Mouse (Mus musculus) forebrain, embryonic 15.5 days (tissue): Measurements from ENCODE around the gene Orm3. TPM values are rescaled to one million over a fixed set of nuclear protein-coding genes. Genes with fewer than 3 reads are reported as not detected.

ENCODE experiments used
- ATAC-seq: fragments of 200-750 bp; cut with Nextera tagmentation; replicated peaks from 2 replicates; pipeline ENCODE4 v1.8.0; 2017; ENCODE audit warnings: mild to moderate bottlenecking, moderate TSS enrichment, moderate library complexity
- H3K27ac ChIP-seq: fragments of 300-500 bp; sonication (generic); replicated peaks from 2 replicates; pipeline ENCODE4 v1.5.1; 2015; ENCODE audit warnings: mild to moderate bottlenecking, inconsistent platforms
- H3K27me3 ChIP-seq: fragments of 300-500 bp; sonication (generic); 2 replicates; pipeline ENCODE4 v1.6.1; 2015; ENCODE audit warnings: inconsistent platforms
- H3K36me3 ChIP-seq: fragments of 300-500 bp; sonication (generic); 2 replicates; pipeline ENCODE4 v1.6.1; 2015; ENCODE audit warnings: mild to moderate bottlenecking, inconsistent platforms
- H3K4me1 ChIP-seq: fragments of 300-500 bp; sonication (generic); 2 replicates; pipeline ENCODE4 v1.6.1; 2015; ENCODE audit warnings: inconsistent platforms
- H3K4me2 ChIP-seq: fragments of 300-500 bp; sonication (generic); replicated peaks from 2 replicates; pipeline ENCODE4 v1.6.1; 2015; ENCODE audit warnings: mild to moderate bottlenecking, inconsistent platforms
- H3K4me3 ChIP-seq: fragments of 300-500 bp; sonication (generic); 2 replicates; pipeline ENCODE4 v1.5.1; 2015; ENCODE audit warnings: mild to moderate bottlenecking, inconsistent platforms
- H3K9ac ChIP-seq: fragments of 300-500 bp; sonication (generic); replicated peaks from 2 replicates; pipeline ENCODE4 v1.6.1; 2015; ENCODE audit warnings: mild to moderate bottlenecking, inconsistent platforms
- H3K9me3 ChIP-seq: fragments of 300-500 bp; sonication (generic); 2 replicates; pipeline ENCODE4 v1.6.1; 2016; ENCODE audit warnings: inconsistent platforms
- WGBS: fragments of 180-500 bp; shearing (Covaris S2); methylation state at CpG from one replicate; pipeline ENCODE4 v1.1.7; 2015; ENCODE audit warnings: mixed read lengths; 5-methylcytosine and 5-hydroxymethylcytosine counted together
- polyA plus RNA-seq: library from polyadenylated mRNA; unstranded; fragments of >200 nt; fragmentation: Nextera tagmentation; extraction: Ambion mirVana; gene quantifications from 2 replicates; pipeline ENCODE4 v1.2.1, GENCODE M21; 2015

Gene Orm3
- polyA plus RNA-seq, 1 experiment from 2014 or later: not detected

GRCm38 (mm10) chr4:63397981-63398537 lies 42.1 kb downstream of the Orm3 start:
- peaks cover 18% of the 10 kb centered on the region for H3K36me3 ChIP-seq
- H3K27me3 ChIP-seq: no peaks in the 10 kb centered on the region
- no peaks in the 10 kb centered on the region for H3K9me3 ChIP-seq
- ATAC-seq: no peak
- H3K4me1 ChIP-seq: peaks cover 41% of the 10 kb centered on the region
- H3K4me3 ChIP-seq: no peak overlapping the region
- 89% methylated on average over 10 of the region's 10 CpGs for WGBS
- no peak overlapping the region for H3K27ac ChIP-seq
- H3K4me2 ChIP-seq: no peak overlapping the region
- H3K9ac ChIP-seq: no peak overlapping the region

DNA sequence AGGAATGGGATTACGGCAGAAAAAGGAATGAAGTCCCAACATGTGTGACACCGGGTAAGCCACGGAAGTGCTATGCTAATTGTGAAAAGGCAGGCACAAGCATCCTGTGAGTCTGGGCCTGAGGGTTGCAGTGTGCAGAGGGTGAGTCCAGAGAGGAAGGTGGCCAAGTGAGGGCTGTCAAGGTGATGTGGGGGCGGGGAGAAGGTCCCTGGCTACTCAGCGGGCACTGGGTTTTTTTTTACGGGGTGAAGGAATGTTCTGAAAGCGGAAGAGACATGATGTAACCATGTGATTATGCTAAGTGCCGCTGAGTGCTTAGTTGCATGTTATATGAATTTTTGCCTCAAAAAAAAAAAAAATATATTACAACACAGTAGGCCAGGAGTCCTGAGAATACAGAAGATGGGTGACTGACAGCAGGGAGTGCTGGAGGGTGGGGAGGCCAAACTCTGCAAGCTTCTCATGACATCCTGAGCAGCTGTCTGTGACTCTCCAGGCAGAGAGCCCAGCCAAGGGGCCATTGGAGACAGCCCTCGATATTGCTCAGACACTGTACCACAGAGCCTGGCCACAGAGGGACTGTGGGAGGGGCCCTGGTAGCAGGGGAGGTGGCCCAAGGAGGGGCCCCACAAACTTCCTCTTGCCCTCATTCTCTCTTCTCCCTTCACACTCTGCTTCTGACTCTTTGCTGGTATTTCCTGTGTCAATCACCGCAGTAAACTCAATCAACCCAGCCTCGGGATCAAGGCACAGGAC lies 43.1 kb downstream of the Orm3 start:
- Histone ChIP-seq H3K9me3 (no peaks in the 10 kb centered on the region), H3K27ac (peak overlapping the region; percentile 20; the same call in 1 of the 2 replicates), H3K4me2 (no peak overlapping the region), H3K4me3 (no peak overlapping the region), H3K36me3 (peaks cover 18% of the 10 kb centered on the region), H3K4me1 (peaks cover 51% of the 10 kb centered on the region), H3K9ac (no peak overlapping the region), H3K27me3 (no peaks in the 10 kb centered on the region)
- no peak for ATAC-seq
- 66% methylated on average over 11 of the region's 11 CpGs for WGBS

DNA sequence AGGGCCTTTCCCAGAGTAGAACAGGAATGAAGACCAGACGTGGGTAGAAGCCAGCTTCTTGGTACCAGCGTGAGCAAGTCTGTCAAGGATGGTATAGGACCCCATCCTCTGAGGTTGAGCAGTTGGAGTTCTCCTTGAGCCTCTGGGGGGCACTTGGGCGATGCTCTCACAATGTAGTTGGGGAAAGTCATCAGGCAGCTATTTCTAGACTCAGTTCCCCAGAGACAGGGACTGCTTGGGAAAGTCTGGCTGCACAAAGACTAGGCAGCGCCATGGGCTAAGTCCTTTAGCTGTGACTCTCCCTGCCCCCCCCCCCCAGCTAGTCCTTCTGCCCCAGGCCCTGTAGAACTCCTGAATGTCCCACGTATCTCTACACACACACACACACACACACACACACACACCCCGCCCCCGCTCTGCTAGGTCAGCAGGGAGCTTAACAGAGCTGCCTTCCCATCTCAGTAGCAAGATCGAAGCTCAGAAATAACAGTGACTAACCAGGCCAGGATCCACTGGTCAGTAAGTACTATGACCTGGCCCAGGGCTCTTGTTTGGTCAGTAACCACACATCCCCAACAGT lies 43.8 kb downstream of the Orm3 start:
- 70% methylated on average over 8 of the region's 8 CpGs for WGBS
- Histone ChIP-seq H3K9ac (no peak overlapping the region), H3K4me2 (no peak overlapping the region), H3K36me3 (peaks cover 14% of the 10 kb centered on the region), H3K27me3 (no peaks in the 10 kb centered on the region), H3K9me3 (no peaks in the 10 kb centered on the region), H3K4me3 (no peak overlapping the region), H3K27ac (peak overlapping the region; percentile 20), H3K4me1 (peaks cover 58% of the 10 kb centered on the region)
- ATAC-seq: no peak

- ATAC-seq: no peak
- no peaks in the 10 kb centered on the region for H3K9me3 ChIP-seq
- H3K4me3 ChIP-seq: no peak overlapping the region
- H3K9ac ChIP-seq: no peak overlapping the region
- H3K27me3 ChIP-seq: no peaks in the 10 kb centered on the region
- no peak overlapping the region for H3K4me2 ChIP-seq
- WGBS: 90% methylated on average over 18 of the region's 18 CpGs
- 0 out of 2 replicates have a peak, but pooled peaks cover 5% of the 10 kb centered on the region for H3K36me3 ChIP-seq
- no peak overlapping the region for H3K27ac ChIP-seq
- H3K4me1 ChIP-seq: peaks cover 67% of the 10 kb centered on the region
These were observed 44.8 kb downstream of the Orm3 start for GRCm38 (mm10) chr4:63400541-63401306.

DNA sequence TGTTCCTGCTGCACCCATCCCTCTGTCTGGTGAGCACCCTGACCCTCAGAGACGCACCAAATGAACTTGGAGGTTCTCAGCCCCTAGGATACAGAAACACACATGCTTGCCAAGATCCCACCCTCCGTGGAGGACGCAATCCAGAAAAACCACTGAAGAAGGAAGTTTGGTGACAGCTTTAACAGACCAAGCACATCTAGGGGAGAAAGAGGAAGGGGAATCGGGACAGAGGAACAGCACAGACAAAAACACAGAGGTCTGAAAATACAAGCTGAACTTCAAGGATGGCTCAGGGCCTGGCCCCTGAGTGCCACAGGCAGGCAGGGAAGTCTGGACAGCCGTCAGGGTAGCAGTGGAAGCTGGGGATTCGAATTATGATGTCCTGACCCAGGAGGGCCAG lies 45.7 kb downstream of the Orm3 start:
- H3K27me3 ChIP-seq: no peaks in the 10 kb centered on the region
- WGBS: 73% methylated on average over 6 of the region's 6 CpGs
- no peak overlapping the region for H3K9ac ChIP-seq
- H3K27ac ChIP-seq: no peak overlapping the region
- no peaks in the 10 kb centered on the region for H3K9me3 ChIP-seq
- ATAC-seq: no peak
- no peak overlapping the region for H3K4me2 ChIP-seq
- 0 out of 2 replicates have a peak, but pooled peaks cover 2% of the 10 kb centered on the region for H3K36me3 ChIP-seq
- H3K4me1 ChIP-seq: peaks cover 76% of the 10 kb centered on the region
- no peak overlapping the region for H3K4me3 ChIP-seq

GRCm38 (mm10) chr4:63402056-63402455 lies 46.1 kb downstream of the Orm3 start:
- Histone ChIP-seq H3K9me3 (no peaks in the 10 kb centered on the region), H3K4me2 (peak overlapping the region; percentile 36; the same call in 1 of the 2 replicates), H3K9ac (no peak overlapping the region), H3K4me1 (peaks cover 79% of the 10 kb centered on the region), H3K4me3 (no peak overlapping the region), H3K27ac (peak overlapping the region; percentile 84), H3K36me3 (no peaks in the 10 kb centered on the region), H3K27me3 (no peaks in the 10 kb centered on the region)
- WGBS: 79% methylated on average over 10 of the region's 10 CpGs
- ATAC-seq: no peak

GRCm38 (mm10) chr4:63402558-63402957 lies 46.6 kb downstream of the Orm3 start:
- peak; percentile 4; the same call in 1 of the 2 replicates for ATAC-seq
- peak overlapping the region; percentile 20 for H3K9ac ChIP-seq

GRCm38 (mm10) chr4:63403040-63403959 lies 47.3 kb downstream of the Orm3 start, which contains the start of gene Akna:
Gene Akna, minus strand, starts transcription at chr4:63403354.
- Histone ChIP-seq H3K27me3 (no peaks in the 10 kb centered on the region), H3K4me1 (peaks cover 91% of the 10 kb centered on the region), H3K36me3 (no peaks in the 10 kb centered on the region), H3K4me3 (peak within 1 kb of the TSS; percentile 19), H3K9me3 (no peaks in the 10 kb centered on the region), H3K9ac (peak within 1 kb of the TSS; percentile 20), H3K4me2 (peak within 1 kb of the TSS; percentile 36), H3K27ac (peak within 1 kb of the TSS; percentile 84)
- WGBS: 5% methylated on average over 17 of the region's 17 CpGs
- peak; percentile 83 for ATAC-seq

More at GRCm38 (mm10) chr4:63402558-63402957, 46.6 kb downstream of the Orm3 start:
- peak overlapping the region; percentile 19 for H3K4me3 ChIP-seq
- WGBS: 59% methylated on average over 6 of the region's 6 CpGs
- no peaks in the 10 kb centered on the region for H3K9me3 ChIP-seq
- peaks cover 84% of the 10 kb centered on the region for H3K4me1 ChIP-seq
- H3K27me3 ChIP-seq: no peaks in the 10 kb centered on the region
- peak overlapping the region; percentile 36 for H3K4me2 ChIP-seq
- H3K27ac ChIP-seq: peak overlapping the region; percentile 84
- H3K36me3 ChIP-seq: no peaks in the 10 kb centered on the region

DNA sequence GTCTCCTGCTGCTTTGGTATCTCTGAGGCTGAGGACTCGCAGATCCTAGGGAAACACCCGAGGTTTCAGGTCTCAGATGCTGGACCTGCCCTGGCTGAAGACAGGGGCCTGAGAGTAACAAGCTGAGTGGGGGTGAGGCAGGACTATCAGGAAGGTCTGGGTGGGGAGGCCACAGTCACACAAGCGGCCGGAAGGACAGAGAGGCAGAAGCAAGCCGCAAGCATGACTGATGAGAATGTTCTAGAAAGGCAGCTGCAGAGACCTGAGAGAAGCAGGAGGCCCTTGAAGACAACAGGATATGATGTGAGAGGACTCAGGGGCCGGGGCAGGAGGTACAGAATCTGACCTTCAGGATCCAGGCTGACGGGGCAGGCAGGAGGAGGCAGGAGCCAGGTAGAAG lies 48.2 kb downstream of the Orm3 start:
- peak overlapping the region; percentile 84 for H3K27ac ChIP-seq
- H3K4me2 ChIP-seq: no peak overlapping the region
- ATAC-seq: no peak
- H3K9me3 ChIP-seq: no peaks in the 10 kb centered on the region
- H3K36me3 ChIP-seq: no peaks in the 10 kb centered on the region
- H3K27me3 ChIP-seq: no peaks in the 10 kb centered on the region
- H3K4me1 ChIP-seq: peaks cover 95% of the 10 kb centered on the region
- H3K4me3 ChIP-seq: no peak overlapping the region
- 75% methylated on average over 7 of the region's 7 CpGs for WGBS
- no peak overlapping the region for H3K9ac ChIP-seq

- Histone ChIP-seq H3K4me1 (peaks cover 93% of the 10 kb centered on the region), H3K4me2 (no peak overlapping the region; the same call in 1 of the 2 replicates), H3K9ac (0 out of 2 replicates have a peak overlapping the region, but pooled peaks have one; percentile 5), H3K27ac (peak overlapping the region; percentile 84), H3K9me3 (no peaks in the 10 kb centered on the region), H3K27me3 (no peaks in the 10 kb centered on the region), H3K36me3 (no peaks in the 10 kb centered on the region), H3K4me3 (no peak overlapping the region)
- peak; percentile 23 for ATAC-seq
- 11% methylated on average over 7 of the region's 7 CpGs for WGBS
These were observed 49.1 kb downstream of the Orm3 start for GRCm38 (mm10) chr4:63405051-63405450.

GRCm38 (mm10) chr4:63405683-63406082 lies 49.7 kb downstream of the Orm3 start:
- H3K9me3 ChIP-seq: no peaks in the 10 kb centered on the region
- H3K4me1 ChIP-seq: peaks cover 90% of the 10 kb centered on the region
- peak overlapping the region; percentile 84 for H3K27ac ChIP-seq
- no peak overlapping the region for H3K4me3 ChIP-seq
- no peaks in the 10 kb centered on the region for H3K36me3 ChIP-seq
- ATAC-seq: no peak
- H3K9ac ChIP-seq: no peak overlapping the region
- WGBS: 48% methylated on average over 4 of the region's 4 CpGs
- no peaks in the 10 kb centered on the region for H3K27me3 ChIP-seq
- no peak overlapping the region for H3K4me2 ChIP-seq
